Mouse (Mus musculus) cerebellum, postnatal 14 days (tissue): Measurements from ENCODE around the gene Topbp1.
"Not testable (repeated sequence)": the region's sequence is repeated elsewhere in the genome, so short reads cannot be mapped to it uniquely, and the experiment has no call there.

ENCODE experiments used
- DNase-seq, 2 experiments: peaks; one replicate each; pipeline ENCODE4 v3.0.0; 2021; ENCODE audit warnings: mixed read lengths in 2 of 2

Topbp1 gene

DNA sequence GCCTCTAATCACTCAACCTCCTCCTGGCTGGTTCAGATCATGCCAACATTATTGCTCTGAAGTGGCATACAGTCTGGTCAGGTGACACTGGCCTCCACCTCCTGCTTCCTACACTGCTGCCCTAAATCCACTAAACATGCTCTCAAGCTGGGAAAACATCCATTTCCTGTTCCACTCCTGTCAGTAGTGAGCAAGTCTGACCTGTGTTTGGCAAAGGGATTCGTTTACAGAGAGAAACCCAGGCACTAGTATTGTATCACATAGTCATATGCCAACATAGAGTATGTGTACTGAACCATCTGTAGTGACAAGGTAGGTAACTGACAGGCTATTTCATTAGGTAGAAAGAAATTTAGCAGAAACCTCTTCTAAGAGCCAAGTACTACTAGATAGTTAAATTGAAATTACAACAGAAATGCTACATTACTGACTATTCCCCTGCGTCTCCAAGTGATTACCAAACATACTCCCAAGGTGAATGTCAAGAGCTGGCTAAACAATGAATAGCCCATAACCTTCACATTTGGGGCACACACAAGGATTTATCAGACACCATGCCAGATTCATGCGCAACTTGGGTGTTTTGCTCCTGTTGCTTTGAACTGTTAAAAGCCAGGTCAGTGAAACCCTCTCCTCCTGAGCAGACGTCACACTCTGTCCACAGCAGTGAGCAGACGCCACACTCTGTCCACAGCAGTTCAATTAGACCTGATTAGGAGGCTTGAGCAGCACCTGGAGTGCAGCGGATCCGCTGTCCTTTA, 48.7 kb downstream of the Topbp1 start:
- not testable (repeated sequence) for DNase-seq

DNA sequence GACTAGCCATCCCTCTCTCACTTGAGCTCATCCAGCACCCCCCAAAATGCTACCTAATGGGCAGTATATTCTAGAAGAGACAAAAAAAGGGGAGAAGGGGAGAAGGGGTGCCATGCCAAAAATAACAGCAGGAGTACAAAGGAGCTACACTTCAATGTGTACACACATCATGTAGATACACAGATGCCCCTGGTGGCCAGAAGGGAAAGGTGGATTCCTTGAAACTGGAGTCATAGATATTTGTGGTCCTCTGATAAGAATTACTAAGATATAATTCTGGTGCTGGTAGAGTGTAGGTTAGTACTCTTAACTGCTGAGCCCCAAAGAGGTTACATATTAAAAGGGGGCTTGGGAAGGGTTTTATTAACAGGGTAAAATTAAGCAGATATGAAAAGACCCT, 52.9 kb downstream of the Topbp1 start:
- DNase-seq = peak in 1 of 2 experiments; percentile 15

- no peak for DNase-seq
Measured at GRCm38 (mm10) chr9:103358545-103358944, 53.5 kb downstream of the Topbp1 start.

DNA sequence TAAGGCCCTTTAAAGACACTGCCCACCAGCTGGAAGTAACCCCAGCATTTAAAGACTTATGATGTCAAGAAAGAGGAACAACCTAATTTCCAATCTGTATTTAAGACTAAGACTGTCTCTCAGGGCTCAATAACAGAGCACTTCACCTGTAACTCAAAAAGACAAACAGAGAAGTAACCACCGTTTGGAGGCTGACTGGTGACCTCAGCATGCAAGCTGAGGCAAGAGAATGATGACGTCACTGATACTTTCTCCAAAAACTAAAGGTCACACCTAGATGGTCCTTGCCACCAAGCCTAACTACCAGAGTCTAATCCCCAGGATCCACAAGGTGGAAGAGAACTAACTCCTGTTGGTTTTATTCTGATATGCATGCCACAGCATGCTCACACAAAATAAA, 55.6 kb downstream of the Topbp1 start:
- DNase-seq = no peak

GRCm38 (mm10) chr9:103363088-103363487, 58.1 kb downstream of the Topbp1 start:
- no peak for DNase-seq

- peak; percentile 23 to 29 for DNase-seq
Measured at GRCm38 (mm10) chr9:103363730-103364417, 58.9 kb downstream of the Topbp1 start.

GRCm38 (mm10) chr9:103364601-103365289, 59.7 kb downstream of the Topbp1 start:
- DNase-seq = peak; percentile 61 to 73

DNA sequence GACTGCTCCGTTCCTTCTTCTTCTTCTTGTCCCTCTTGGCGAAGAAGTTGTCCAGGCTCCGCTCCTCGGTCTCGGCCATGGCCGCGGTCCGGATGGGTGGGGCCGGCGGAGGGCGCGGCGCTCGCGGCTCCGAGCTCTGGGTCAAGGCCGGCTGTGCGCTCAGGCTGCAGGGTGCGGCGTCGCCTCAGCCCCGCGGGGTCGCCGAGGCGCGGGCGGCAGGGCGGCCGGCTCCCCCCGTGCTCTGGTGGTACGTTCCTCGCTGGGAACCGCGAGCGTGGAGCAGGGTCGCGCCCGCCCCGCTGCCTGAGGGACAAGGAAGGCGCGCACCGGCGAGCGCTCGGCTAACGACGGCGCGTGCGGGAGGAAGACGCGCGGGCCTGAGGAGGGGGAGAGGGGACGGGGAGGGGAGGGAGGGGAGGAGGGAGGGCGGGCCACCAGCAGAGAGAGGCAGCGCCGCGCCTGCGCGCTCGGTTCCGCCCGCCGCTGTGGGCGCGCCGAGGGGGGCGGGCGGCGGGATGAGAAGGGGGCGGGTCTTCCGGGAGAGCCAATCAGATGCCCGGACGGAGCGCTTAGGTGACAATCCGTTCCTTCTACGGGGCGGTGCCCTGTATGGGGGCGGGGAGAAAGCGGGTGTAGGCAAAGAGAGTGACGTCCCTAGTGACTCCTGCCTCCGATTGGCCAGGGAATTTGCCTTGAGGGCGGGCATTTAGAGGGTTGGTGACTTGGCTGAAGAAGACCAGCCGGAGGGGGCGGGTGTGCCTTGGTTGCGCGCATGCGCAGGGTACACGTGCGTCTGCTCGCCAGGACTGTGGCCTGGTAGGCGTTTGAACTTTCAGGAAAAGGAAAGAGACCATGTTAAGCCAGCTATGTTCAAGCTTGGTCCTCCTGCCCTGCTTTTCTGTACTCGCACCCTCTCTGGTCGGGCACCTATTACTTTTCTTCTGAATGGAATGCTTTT, 60.6 kb downstream of the Topbp1 start, which contains the start of gene Cdv3:
Gene Cdv3 (minus strand): TSS at position 551 of the 958 bp plus-strand sequence.
- peak; percentile 99 for DNase-seq

- DNase-seq = no peak
Measured at GRCm38 (mm10) chr9:103366356-103366755, 61.3 kb downstream of the Topbp1 start.

GRCm38 (mm10) chr9:103369951-103370350, 64.9 kb downstream of the Topbp1 start:
- DNase-seq = no peak

DNA sequence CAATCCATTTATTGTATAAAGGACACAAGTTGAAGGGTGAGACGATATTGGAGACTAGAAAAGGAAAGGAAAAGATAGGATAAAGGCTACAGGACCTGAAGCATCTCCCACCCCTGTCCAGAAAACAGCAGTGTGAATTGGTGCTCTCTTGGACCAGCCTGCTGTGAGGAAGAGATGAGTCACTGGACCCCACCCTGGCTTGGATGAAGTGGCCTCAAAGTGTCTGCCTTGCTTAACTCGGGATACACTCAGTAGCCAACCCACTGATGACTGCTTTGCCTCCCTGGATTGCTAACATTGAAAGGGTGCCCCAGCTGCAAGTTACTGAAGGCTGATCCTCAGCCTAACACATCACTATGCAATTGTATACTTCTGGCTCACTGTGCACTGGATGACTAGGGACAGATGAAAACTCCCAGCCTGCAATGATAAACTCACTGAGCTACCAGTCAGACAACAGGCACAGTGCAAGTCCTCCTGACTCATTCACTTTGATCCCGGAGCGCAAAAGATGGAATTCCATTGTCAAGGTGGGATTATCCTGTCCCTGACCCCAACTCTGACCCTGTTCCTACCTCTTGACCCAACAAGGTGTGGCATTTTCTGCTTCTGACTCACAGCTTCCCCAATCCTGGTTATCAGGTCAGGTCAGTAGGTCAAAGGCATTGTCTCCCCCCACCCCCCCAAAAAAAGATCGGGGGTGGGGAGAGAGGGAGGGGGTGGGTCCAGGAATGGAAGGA, 67.4 kb downstream of the Topbp1 start:
- DNase-seq = no peak

GRCm38 (mm10) chr9:103376346-103377320, 71.6 kb downstream of the Topbp1 start:
- DNase-seq = no peak

- peak; percentile 43 to 70 for DNase-seq
Measured at GRCm38 (mm10) chr9:103378686-103379085, 73.7 kb downstream of the Topbp1 start.

DNA sequence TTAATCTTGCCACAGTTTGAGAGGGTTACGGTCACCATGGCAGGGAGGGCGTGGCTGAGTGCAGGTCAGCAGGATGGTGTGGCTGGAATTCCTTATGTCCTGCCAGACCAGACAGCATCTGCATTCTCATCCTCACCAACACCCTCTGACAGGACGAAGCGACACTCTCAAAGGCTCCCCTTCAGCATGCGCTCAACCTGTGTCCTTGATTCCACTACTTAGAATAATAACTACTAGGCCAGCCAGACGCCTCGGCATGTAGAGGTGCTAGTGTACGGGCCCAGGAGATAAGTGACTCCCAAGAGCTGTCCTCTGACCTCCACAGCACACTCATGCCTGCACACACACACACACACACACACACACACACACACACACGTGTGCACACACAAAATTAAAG, 74.2 kb downstream of the Topbp1 start:
- no peak for DNase-seq

- no peak for DNase-seq
Measured at GRCm38 (mm10) chr9:103380566-103380965, 75.6 kb downstream of the Topbp1 start.

DNA sequence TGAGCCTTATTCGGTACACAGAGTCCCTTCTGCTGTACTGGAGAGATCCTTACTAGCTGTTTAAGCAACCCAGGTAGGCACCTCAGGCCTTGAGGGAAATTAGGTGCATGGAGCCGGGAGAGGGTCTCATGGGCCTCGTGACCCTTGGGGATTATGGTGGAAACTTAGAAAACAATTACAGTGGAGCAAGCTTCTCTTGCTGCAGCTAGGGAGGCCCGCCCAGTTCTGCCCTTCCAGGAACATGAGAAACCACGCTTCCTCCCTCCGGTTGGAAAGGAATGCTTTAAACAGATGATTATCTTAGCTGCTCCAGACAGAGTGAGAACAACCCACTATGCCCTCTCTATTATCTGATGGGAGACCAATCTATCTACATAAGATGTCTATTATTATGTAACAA, 78.0 kb downstream of the Topbp1 start:
- DNase-seq = no peak

- no peak for DNase-seq
Measured at GRCm38 (mm10) chr9:103383576-103383975, 78.6 kb downstream of the Topbp1 start.

DNA sequence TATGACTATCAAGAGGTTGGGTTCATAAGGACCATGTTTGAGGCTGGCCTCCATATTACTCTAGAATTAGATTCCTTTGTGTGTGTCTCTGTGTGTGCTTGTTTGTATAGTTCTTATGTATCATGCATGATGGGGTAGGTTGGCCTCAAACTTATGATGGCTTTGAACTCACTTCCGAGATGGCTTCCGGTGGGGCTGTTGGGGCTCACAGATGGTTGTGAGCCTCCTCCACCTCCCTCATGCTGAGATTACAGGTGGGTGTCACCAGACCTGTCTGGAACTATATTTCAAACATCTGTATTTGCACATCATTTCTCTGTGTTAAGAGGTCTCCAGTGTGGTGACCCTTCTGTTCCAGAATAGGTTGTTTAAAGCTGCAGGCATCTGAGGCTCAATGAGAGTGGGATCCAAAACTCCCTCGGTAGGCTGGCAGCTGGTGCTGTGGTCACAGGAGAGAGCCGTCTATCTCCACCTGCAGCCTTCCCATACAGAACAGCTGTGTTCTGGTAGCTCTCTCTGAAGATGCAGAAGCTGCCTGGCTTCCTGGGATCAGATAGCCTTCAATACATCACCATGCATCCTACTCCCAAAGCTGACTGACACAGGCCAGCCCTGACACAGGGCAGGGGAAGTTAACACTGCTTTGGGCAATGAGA, 79.3 kb downstream of the Topbp1 start:
- no peak for DNase-seq

DNA sequence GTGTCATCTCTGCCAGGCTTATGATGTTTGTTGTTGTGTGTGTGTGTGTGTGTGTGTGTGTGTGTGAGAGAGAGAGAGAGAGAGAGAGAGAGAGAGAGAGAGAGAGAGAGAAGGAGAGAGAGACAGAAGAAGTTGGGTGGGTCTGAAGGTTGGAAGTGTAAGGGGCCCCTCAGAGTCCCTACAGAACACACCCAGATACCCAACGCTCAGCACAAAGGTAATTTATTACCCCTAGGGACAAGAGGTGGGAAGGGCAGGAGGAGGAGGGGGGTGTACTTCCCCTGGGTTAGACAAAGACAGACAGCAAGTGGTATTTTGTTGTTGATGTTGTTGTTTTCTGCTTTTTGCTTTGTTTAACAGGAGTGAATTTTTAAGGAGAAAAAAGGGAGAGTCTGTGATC, 80.6 kb downstream of the Topbp1 start:
- DNase-seq = no peak

DNA sequence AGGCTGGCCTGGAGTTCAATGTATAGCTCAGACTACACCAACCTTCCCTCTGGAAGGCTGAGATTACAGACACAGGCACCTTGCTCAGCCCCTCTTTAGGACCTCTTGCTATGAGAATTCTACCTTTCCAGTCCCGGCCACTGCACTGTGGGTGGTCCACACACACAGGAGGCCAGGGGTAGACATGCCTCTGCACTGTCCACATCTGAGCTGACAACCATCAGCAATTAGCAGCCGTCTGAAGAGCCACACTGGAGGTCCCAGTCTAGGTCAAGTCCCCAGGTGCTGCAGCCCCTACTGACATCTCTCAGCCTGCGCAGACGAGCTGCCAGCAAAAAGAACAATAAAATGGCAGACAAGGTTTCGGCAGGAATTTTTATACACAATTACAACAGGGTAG, 81.6 kb downstream of the Topbp1 start:
- no peak for DNase-seq
